Mouse (Mus musculus): ENCODE data around the gene Gm7168.

GRCm38 (mm10) chr17:13903793-13904192 lies 44.4 kb upstream of the Gm7168 start:
- TF ChIP-seq CTCF (conservative IDR thresholded peaks at IDR 0.05; ENCODE audit: insufficient read depth, insufficient read length, low read depth, low read length) (no peak), POLR2A (IDR thresholded peaks at IDR 0.05; ENCODE audit: low read depth, low read length) (no peak)
